Mouse (Mus musculus) hindbrain, postnatal 0 days (tissue): Measurements from ENCODE around the gene Il18bp. TPM values are rescaled to one million over a fixed set of nuclear protein-coding genes. Genes with fewer than 3 reads are reported as not detected.

Experiments used
- ATAC-seq: fragments of 200-750 bp; cut with Nextera tagmentation; 2 replicates; pipeline ENCODE4 v1.8.0; 2017; ENCODE audit warnings: mild to moderate bottlenecking, moderate TSS enrichment, moderate library complexity
- DNase-seq: peaks from one replicate; pipeline ENCODE4 v3.0.0-alpha.2; 2015; ENCODE audit warnings: low spot score
- H3K27ac ChIP-seq: fragments of 300-500 bp; sonication (generic); 2 replicates; pipeline ENCODE4 v1.5.1; 2014; ENCODE audit warnings: mild to moderate bottlenecking
- H3K27me3 ChIP-seq: fragments of 300-500 bp; sonication (generic); 2 replicates; pipeline ENCODE4 v1.6.1; 2014; ENCODE audit warnings: low read length, mixed read lengths; ENCODE audit not compliant: insufficient read depth
- H3K36me3 ChIP-seq: fragments of 300-500 bp; sonication (generic); 2 replicates; pipeline ENCODE4 v1.6.1; 2014; ENCODE audit warnings: low read length, mixed read lengths; ENCODE audit not compliant: insufficient read depth
- H3K4me1 ChIP-seq: fragments of 300-500 bp; sonication (generic); 2 replicates; pipeline ENCODE4 v1.6.1; 2014; ENCODE audit warnings: antibody characterized with exemption, low read length, mixed read lengths; ENCODE audit not compliant: insufficient read depth
- H3K4me2 ChIP-seq: fragments of 300-500 bp; sonication (generic); 2 replicates; pipeline ENCODE4 v1.6.1; 2014; ENCODE audit warnings: low read depth, mild to moderate bottlenecking, low read length, moderate library complexity, mixed read lengths
- H3K4me3 ChIP-seq: fragments of 300-500 bp; sonication (generic); 2 replicates; pipeline ENCODE4 v1.5.1; 2014; ENCODE audit warnings: low read length
- H3K9ac ChIP-seq: fragments of 300-500 bp; sonication (generic); replicated peaks from 2 replicates; pipeline ENCODE4 v1.6.1; 2014; ENCODE audit warnings: mild to moderate bottlenecking, low read length, moderate library complexity, mixed read lengths
- H3K9me3 ChIP-seq: fragments of 300-500 bp; sonication (generic); 2 replicates; pipeline ENCODE4 v1.6.1; 2016; ENCODE audit warnings: low read length, mixed read lengths
- CTCF ChIP-seq: IDR thresholded peaks from 2 replicates; pipeline ENCODE4 v1.5.1; 2016; ENCODE audit warnings: antibody characterized with exemption, control low read depth, low read depth
- WGBS: fragments of 180-500 bp; shearing (Covaris S2); extraction: QIAGEN DNeasy Blood & Tissue Kit; methylation state at CpG from one replicate; pipeline ENCODE4 v1.1.7; 2014; 5-methylcytosine and 5-hydroxymethylcytosine counted together
- polyA plus RNA-seq: library from polyadenylated mRNA; unstranded; fragments of >200 nt; fragmentation: Nextera tagmentation; extraction: Ambion mirVana; gene quantifications from 2 replicates; pipeline ENCODE4 v1.2.1, GENCODE M21; 2015
- total RNA-seq: library from RNA; depleted of rRNA; stranded (reverse); fragments of >200 nt; gene quantifications from 2 replicates; pipeline ENCODE4 v1.2.3, GENCODE M21; 2014

Il18bp gene
- total and polyA plus RNA-seq, 2 experiments from 2014 or later, result 3.0 to 14.7 TPM

DNA sequence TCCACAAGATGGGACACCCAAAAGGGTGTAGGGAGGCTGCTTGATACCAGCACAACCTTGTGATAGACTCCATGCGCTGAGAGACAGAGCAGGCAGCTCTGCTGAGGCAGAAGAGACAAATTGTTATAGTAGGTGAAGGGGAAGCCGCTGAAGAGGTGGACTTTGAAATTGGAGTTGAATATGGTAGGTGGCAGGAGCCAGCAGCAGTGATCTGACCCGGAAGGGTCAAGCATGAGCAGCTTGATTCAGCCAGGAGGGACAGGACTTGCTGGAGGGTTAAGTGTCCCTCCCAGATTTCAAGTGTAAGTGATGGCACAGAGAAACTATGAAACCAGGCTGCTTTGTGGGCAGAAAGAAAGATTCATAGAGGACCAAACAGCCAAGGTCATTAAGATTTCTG, 33.4 kb downstream of the Il18bp start:
- DNase-seq (no peak), ATAC-seq (no peak)
- no peak for TF ChIP-seq CTCF
- Histone ChIP-seq H3K27me3 (no peaks in the 10 kb centered on the region), H3K4me1 (no peaks in the 10 kb centered on the region), H3K9ac (no peak overlapping the region), H3K36me3 (peaks cover 48% of the 10 kb centered on the region), H3K4me2 (no peak overlapping the region), H3K27ac (no peak overlapping the region), H3K9me3 (no peaks in the 10 kb centered on the region), H3K4me3 (no peak overlapping the region)
- WGBS, result 87% methylated on average over 3 of the region's 3 CpGs

DNA sequence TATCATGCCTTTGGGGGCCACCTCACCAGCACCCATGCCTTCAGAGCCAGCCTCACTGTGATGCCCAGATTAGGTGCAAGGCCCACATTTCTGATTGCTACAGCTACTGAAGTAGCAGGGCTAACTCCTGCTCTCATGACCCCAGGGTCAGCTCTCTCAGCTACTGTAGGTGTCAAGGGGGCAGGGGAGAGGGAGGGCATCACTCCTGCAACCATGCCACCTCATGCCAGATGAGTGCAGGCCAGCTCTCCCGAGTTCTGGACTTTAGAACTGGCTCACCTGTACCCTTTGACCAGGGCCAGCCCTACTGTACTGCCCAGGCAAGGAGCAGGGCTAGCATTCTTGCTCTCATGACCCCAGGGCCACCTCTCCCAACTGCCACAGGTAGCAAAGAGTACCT, 35.8 kb downstream of the Il18bp start:
- H3K27me3 ChIP-seq, result no peaks in the 10 kb centered on the region
- no peaks in the 10 kb centered on the region for H3K9me3 ChIP-seq
- no peaks in the 10 kb centered on the region for H3K4me1 ChIP-seq
- no peak for TF ChIP-seq CTCF
- ATAC-seq (no peak), DNase-seq (no peak)
- H3K36me3 ChIP-seq, result peaks cover 24% of the 10 kb centered on the region; the same call in 1 of the 2 replicates
- H3K27ac ChIP-seq, result no peak overlapping the region
- no peak overlapping the region for H3K4me2 ChIP-seq
- 94% methylated on average over 1 of the region's 1 CpGs for WGBS
- H3K9ac ChIP-seq, result no peak overlapping the region
- no peak overlapping the region for H3K4me3 ChIP-seq

DNA sequence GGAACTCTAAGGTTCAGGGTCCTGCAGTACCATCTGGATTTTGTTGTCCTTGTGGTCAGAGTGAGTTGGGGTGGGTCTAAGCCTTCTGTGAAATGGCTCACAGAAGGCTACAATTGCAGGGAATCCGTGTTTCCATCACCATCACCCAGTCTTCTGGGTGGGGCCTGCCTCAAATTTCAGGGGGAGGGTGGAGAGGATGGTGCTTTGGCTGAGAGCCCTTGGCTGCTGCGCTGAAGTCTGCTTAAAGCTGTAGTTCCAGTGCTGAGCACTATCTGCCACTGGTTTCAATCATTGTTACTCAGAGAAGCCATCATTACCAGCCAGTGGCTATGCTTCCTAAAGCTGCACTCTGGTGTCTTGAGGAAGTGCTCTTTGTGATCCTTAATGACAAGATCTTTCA, 44.0 kb downstream of the Il18bp start:
- TF ChIP-seq CTCF, result no peak
- Histone ChIP-seq H3K9me3 (no peaks in the 10 kb centered on the region), H3K4me1 (peaks cover 10% of the 10 kb centered on the region; the same call in 1 of the 2 replicates), H3K27me3 (no peaks in the 10 kb centered on the region), H3K27ac (0 out of 2 replicates have a peak overlapping the region, but pooled peaks have one; percentile 32), H3K4me3 (no peak overlapping the region), H3K36me3 (no peaks in the 10 kb centered on the region), H3K4me2 (no peak overlapping the region), H3K9ac (no peak overlapping the region)
- WGBS, result 48% methylated on average over 2 of the region's 2 CpGs
- no peak for ATAC-seq
- DNase-seq, result peak; percentile 9

DNA sequence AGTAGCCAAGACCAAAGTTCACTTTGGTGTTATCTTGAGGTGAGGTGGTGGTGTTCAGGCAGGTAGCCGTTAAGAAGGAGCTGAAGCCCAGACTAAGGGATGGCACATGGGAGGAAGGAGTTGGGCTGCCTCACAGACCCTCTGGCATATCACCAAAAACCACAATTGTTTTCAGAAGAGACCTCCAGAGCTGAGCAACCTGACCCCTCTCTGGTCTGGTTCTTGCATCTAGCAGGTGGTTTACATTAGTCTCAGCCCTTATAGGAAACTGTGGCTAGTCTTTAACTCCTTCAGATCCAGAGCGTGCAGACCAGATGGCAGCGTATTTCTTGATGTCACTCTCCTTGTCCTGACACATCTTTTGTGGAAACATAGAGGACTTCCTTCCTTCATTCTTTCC, 44.8 kb downstream of the Il18bp start:
- Histone ChIP-seq H3K27me3 (no peaks in the 10 kb centered on the region), H3K9me3 (no peaks in the 10 kb centered on the region), H3K27ac (no peak overlapping the region), H3K4me1 (peaks cover 14% of the 10 kb centered on the region; the same call in 1 of the 2 replicates), H3K9ac (no peak overlapping the region), H3K4me2 (no peak overlapping the region), H3K36me3 (no peaks in the 10 kb centered on the region), H3K4me3 (no peak overlapping the region)
- no peak for TF ChIP-seq CTCF
- 70% methylated on average over 3 of the region's 3 CpGs for WGBS
- no peak for DNase-seq
- no peak for ATAC-seq

DNA sequence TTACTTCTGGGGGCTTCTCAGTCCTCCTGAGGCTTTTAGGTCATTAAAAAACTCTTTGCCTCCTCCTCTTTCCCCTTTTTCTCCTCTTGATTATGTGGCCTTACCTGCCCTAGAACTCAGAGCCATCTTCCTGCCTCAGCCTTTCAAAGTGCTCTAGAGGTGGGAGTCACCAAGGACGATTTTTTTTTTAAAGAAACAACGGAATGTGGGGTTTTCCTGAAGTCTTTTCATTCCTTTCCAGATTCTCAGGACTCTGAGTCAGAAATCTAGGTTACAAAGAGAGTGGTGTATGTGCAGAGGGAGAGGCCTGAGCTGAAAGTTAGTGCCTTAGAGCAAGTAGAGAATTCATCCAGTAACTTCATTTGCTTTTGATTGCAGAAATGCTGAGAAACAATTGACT, 46.8 kb downstream of the Il18bp start:
- no peak for TF ChIP-seq CTCF
- peak overlapping the region; percentile 97 for H3K9ac ChIP-seq
- H3K4me2 ChIP-seq, result peak overlapping the region; percentile 78
- WGBS, result 48% methylated on average over 2 of the region's 2 CpGs
- H3K4me1 ChIP-seq, result peaks cover 17% of the 10 kb centered on the region; the same call in 1 of the 2 replicates
- H3K27me3 ChIP-seq, result no peaks in the 10 kb centered on the region
- H3K4me3 ChIP-seq, result peak overlapping the region; percentile 61; the same call in 1 of the 2 replicates
- H3K36me3 ChIP-seq, result no peaks in the 10 kb centered on the region
- H3K9me3 ChIP-seq, result no peaks in the 10 kb centered on the region
- peak overlapping the region; percentile 99 for H3K27ac ChIP-seq
- ATAC-seq, result no peak
- DNase-seq, result no peak

DNA sequence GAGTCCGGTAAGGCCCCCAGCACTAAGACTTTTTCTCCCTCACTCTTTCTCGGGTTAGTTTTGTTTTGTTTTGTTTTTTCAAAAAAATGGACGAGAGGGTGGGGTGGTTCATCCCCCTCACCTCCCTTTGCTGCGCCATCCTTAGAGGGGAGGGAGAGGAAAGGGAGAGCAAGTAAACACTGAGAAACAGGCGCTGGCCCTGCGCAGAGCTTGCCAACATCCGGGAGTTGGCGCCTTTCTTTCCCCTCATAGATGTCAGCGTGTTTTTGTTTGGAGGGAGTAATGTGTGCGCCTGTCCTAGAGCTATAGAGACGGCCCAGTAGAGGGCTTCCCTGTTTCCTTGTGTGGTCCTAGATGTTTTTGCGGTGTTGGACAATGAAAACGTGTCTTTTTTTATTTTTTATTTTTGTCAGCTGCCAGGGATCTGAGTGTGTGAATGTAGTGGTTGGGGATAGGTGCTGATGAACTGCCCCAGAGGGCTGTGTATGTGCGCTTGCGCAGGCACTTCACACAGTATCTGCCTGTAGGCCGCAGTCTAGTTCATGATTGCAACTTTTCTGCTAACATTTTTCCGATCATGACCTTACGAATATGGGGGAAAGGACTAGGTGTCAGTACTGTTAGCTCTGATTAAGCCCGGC, 47.5 kb downstream of the Il18bp start:
- Histone ChIP-seq H3K4me2 (peak overlapping the region; percentile 78), H3K9me3 (no peaks in the 10 kb centered on the region), H3K4me1 (peaks cover 17% of the 10 kb centered on the region; the same call in 1 of the 2 replicates), H3K27me3 (no peaks in the 10 kb centered on the region), H3K4me3 (peak overlapping the region; percentile 61), H3K9ac (peak overlapping the region; percentile 97), H3K36me3 (no peaks in the 10 kb centered on the region), H3K27ac (peak overlapping the region; percentile 99)
- ATAC-seq (peak; percentile 89), DNase-seq (peak; percentile 92)
- WGBS, result 2% methylated on average over 19 of the region's 19 CpGs
- TF ChIP-seq CTCF, result peak; percentile 34; the same call in 1 of the 2 replicates

DNA sequence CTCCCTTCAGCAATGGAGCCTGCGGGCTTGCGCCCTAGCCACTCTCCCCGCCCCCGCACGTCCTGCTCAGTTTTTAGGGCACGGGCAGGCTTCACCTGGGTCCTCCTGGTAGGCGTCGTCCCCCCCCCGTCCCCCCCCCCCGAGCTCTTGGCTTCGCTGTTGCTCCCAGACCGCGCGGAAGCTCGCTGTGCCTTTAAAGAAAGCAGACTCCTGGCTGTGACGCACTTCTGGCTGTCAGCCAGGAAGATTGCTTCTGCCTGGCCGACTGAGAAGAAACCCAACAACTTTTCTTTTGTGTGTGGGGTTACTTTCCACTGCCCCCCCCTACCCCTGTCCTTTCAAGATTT, 48.1 kb downstream of the Il18bp start:
- peak overlapping the region; percentile 78 for H3K4me2 ChIP-seq
- ATAC-seq (peak; percentile 78), DNase-seq (peak; percentile 97)
- WGBS, result 0% methylated on average over 13 of the region's 17 CpGs
- H3K27ac ChIP-seq, result peak overlapping the region; percentile 99
- no peaks in the 10 kb centered on the region for H3K9me3 ChIP-seq
- H3K9ac ChIP-seq, result peak overlapping the region; percentile 97
- H3K4me1 ChIP-seq, result peaks cover 17% of the 10 kb centered on the region; the same call in 1 of the 2 replicates
- TF ChIP-seq CTCF, result no peak
- no peaks in the 10 kb centered on the region for H3K27me3 ChIP-seq
- no peaks in the 10 kb centered on the region for H3K36me3 ChIP-seq
- H3K4me3 ChIP-seq, result peak overlapping the region; percentile 61
